Comparison of ENCODE assay signal across 22 mouse cellular contexts in the genomic region with DNA sequence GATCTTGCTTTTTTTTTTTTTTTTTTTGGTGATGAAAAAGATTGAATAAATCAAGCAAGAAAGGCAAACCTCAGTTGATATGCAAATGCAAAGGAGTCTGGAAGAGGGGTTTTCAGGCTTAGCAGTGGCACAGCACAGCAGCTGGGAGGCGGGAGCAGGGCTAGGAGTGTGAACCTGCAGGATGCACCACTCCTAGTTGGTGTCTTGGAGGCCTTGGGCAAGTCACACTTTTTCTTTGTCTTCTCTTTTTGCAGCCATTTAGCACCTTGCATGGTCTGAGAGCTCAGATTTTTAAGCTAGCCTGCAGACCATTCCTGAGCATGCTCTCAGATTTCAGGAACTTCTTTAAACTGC. TPM values are rescaled to one million over a fixed set of nuclear protein-coding genes. Genes with fewer than 3 reads are reported as not detected.
A peak's percentile ranks its signal among the peaks of the same experiment; 100 is the strongest.
DNase-seq lines count a peak whose midpoint lies in the region; ATAC-seq and TF ChIP-seq lines count a peak whose summit lies in the region.
"Had no signal": no experiment of that assay in that cellular context is flagged by ENCODE, and none has a peak within 500 bp of the region (broad histone marks: within the 10 kb centered on the region; RNA-seq: fewer than 3 reads in every experiment).

No protein-coding gene starts in this region.

- H3K27me3 ChIP-seq in testis, adult 2 months (ENCODE audit: control insufficient read depth, insufficient read depth, low read length) = no peaks in the 10 kb centered on the region
- no peaks in the 10 kb centered on the region for H3K27me3 ChIP-seq in forebrain, embryonic 16.5 days (replicated peaks; ENCODE audit: control insufficient read depth, insufficient read depth, low read length)
- no peaks in the 10 kb centered on the region for H3K27me3 ChIP-seq in hindbrain, postnatal 0 days (ENCODE audit: insufficient read depth, low read length)
- H3K27me3 ChIP-seq in kidney, adult 2 months (replicated peaks; ENCODE audit: control insufficient read depth, insufficient read depth, low read length) = no peaks in the 10 kb centered on the region
- H3K27me3 ChIP-seq: embryonic facial prominence, embryonic 13.5 days; limb, embryonic 15.5 days; liver, embryonic 15.5 days; neural tube, embryonic 15.5 days had no signal

- no peak for DNase-seq in testis, postnatal 14 days (ENCODE audit: low spot score)
- DNase-seq in hindbrain, postnatal 0 days (ENCODE audit: low spot score) = no peak
- no peak for DNase-seq in natural killer cell, adult 2 months (ENCODE audit: low spot score in 2 of 2)
- no peak for DNase-seq in T-cell, adult 2 months (ENCODE audit: low spot score)
- DNase-seq in kidney, adult 2 months = no peak
- DNase-seq: adrenal gland, adult 2 months; kidney, adult 18-20 months; kidney, postnatal 14 days; spleen, adult 18-20 months; thymus, adult 2 months had no signal

- ATAC-seq in forebrain, embryonic 16.5 days = no peak
- no peak for ATAC-seq in hindbrain, postnatal 0 days

- no peaks in the 10 kb centered on the region for H3K36me3 ChIP-seq in testis, adult 2 months (ENCODE audit: control insufficient read depth, insufficient read depth, low read length)
- H3K36me3 ChIP-seq in forebrain, embryonic 16.5 days (ENCODE audit: control insufficient read depth, insufficient read depth) = no peaks in the 10 kb centered on the region
- no peaks in the 10 kb centered on the region for H3K36me3 ChIP-seq in hindbrain, postnatal 0 days (ENCODE audit: insufficient read depth, low read length)
- H3K36me3 ChIP-seq in kidney, adult 2 months (ENCODE audit: control insufficient read depth, insufficient read depth, low read length) = no peaks in the 10 kb centered on the region
- H3K36me3 ChIP-seq: embryonic facial prominence, embryonic 13.5 days; heart, embryonic 10.5 days; limb, embryonic 15.5 days; liver, embryonic 15.5 days; neural tube, embryonic 15.5 days had no signal

- 17% methylated on average over 1 of the region's 1 CpGs for WGBS in forebrain, embryonic 16.5 days
- WGBS in hindbrain, postnatal 0 days = 58% methylated on average over 1 of the region's 1 CpGs
- WGBS in kidney, adult 2 months = 100% methylated on average over 1 of the region's 1 CpGs

- H3K4me1 ChIP-seq in testis, adult 2 months (ENCODE audit: control insufficient read depth, insufficient read depth, low read length) = no peaks in the 10 kb centered on the region
- peaks cover 31% of the 10 kb centered on the region for H3K4me1 ChIP-seq in forebrain, embryonic 16.5 days (replicated peaks; ENCODE audit: control insufficient read depth, insufficient read depth, low read length)
- H3K4me1 ChIP-seq in hindbrain, postnatal 0 days (ENCODE audit: insufficient read depth, low read length) = peaks cover 7% of the 10 kb centered on the region; the same call in 1 of the 2 replicates
- no peaks in the 10 kb centered on the region for H3K4me1 ChIP-seq in kidney, adult 2 months (ENCODE audit: control insufficient read depth, insufficient read depth, low read length)
- H3K4me1 ChIP-seq: liver, embryonic 15.5 days had no signal

- H3K4me3 ChIP-seq in testis, adult 2 months (ENCODE audit: control insufficient read depth, low read depth, low read length) = no peak overlapping the region
- H3K4me3 ChIP-seq in forebrain, embryonic 16.5 days (replicated peaks; ENCODE audit: low read length) = no peak overlapping the region
- no peak overlapping the region for H3K4me3 ChIP-seq in hindbrain, postnatal 0 days (ENCODE audit: low read length)
- H3K4me3 ChIP-seq in kidney, adult 2 months (ENCODE audit: insufficient read depth, low read depth, low read length) = no peak overlapping the region
- H3K4me3 ChIP-seq: embryonic facial prominence, embryonic 13.5 days; heart, embryonic 10.5 days; layer of hippocampus, adult 2 months; limb, embryonic 15.5 days; liver, embryonic 15.5 days; neural tube, embryonic 15.5 days had no signal

- H3K9ac ChIP-seq in forebrain, embryonic 16.5 days (replicated peaks; ENCODE audit: low read depth, low read length) = no peak overlapping the region
- H3K9ac ChIP-seq in hindbrain, postnatal 0 days (replicated peaks; ENCODE audit: low read length) = no peak overlapping the region
- H3K9ac ChIP-seq: embryonic facial prominence, embryonic 13.5 days; limb, embryonic 15.5 days; liver, embryonic 15.5 days; neural tube, embryonic 15.5 days had no signal

- H3K4me2 ChIP-seq in forebrain, embryonic 16.5 days (ENCODE audit: low read length) = no peak overlapping the region
- no peak overlapping the region for H3K4me2 ChIP-seq in hindbrain, postnatal 0 days (ENCODE audit: low read depth, low read length)
- H3K4me2 ChIP-seq: embryonic facial prominence, embryonic 13.5 days; limb, embryonic 15.5 days; liver, embryonic 15.5 days; neural tube, embryonic 15.5 days had no signal

- H3K27ac ChIP-seq in testis, adult 2 months (ENCODE audit: control insufficient read depth, insufficient read depth, low read depth, low read length) = 0 out of 2 replicates have a peak overlapping the region, but pooled peaks have one; percentile 21
- peak overlapping the region; percentile 92 for H3K27ac ChIP-seq in forebrain, embryonic 16.5 days (ENCODE audit: low read length)
- H3K27ac ChIP-seq in hindbrain, postnatal 0 days = peak overlapping the region; percentile 20; the same call in 1 of the 2 replicates
- H3K27ac ChIP-seq in kidney, adult 2 months (ENCODE audit: insufficient read depth, low read depth, low read length) = no peak overlapping the region
- H3K27ac ChIP-seq: embryonic facial prominence, embryonic 13.5 days; heart, embryonic 10.5 days; limb, embryonic 15.5 days; liver, embryonic 15.5 days had no signal

- TF ChIP-seq CTCF in testis, adult 2 months (IDR thresholded peaks at IDR 0.05; ENCODE audit: control insufficient read depth, insufficient read depth, insufficient replicate concordance, low read depth, low read length) = no peak
- TF ChIP-seq CTCF in hindbrain, postnatal 0 days (IDR thresholded peaks at IDR 0.05; ENCODE audit: low read depth) = no peak
- TF ChIP-seq CTCF in kidney, adult 2 months (conservative IDR thresholded peaks at IDR 0.05; ENCODE audit: insufficient read depth, insufficient read length, low read depth, low read length) = no peak

- no peak for TF ChIP-seq POLR2A in testis, adult 2 months (IDR thresholded peaks at IDR 0.05; ENCODE audit: control insufficient read depth, low read depth, low read length)
- no peak for TF ChIP-seq POLR2A in kidney, adult 2 months (IDR thresholded peaks at IDR 0.05; ENCODE audit: low read depth, low read length)

- H3K9me3 ChIP-seq in forebrain, embryonic 16.5 days (ENCODE audit: control insufficient read depth, low read length) = no peaks in the 10 kb centered on the region
- H3K9me3 ChIP-seq in hindbrain, postnatal 0 days (ENCODE audit: low read length) = no peaks in the 10 kb centered on the region
- H3K9me3 ChIP-seq: embryonic facial prominence, embryonic 13.5 days; heart, embryonic 10.5 days; limb, embryonic 15.5 days; liver, embryonic 15.5 days; neural tube, embryonic 15.5 days had no signal

RNA-seq across cellular contexts. Expression of gene Insm1, which starts 59.2 kb away (rescaled TPM):
- polyA plus RNA-seq in testis, adult 2 months (2012; rRNA removed) = 0.02 TPM in 1 of 2 replicates, not detected in the other
- polyA plus RNA-seq in forebrain, embryonic 16.5 days (2015; fragmentation: Nextera tagmentation; extraction: Ambion mirVana) = 9.1 and 11.8 TPM in 2 replicates
- total RNA-seq in hindbrain, postnatal 0 days (2014; rRNA removed) = 42.7 and 44.0 TPM in 2 replicates
- polyA plus RNA-seq in hindbrain, postnatal 0 days (2015; fragmentation: Nextera tagmentation; extraction: Ambion mirVana) = 4.2 and 4.4 TPM in 2 replicates
- polyA plus RNA-seq in kidney, adult 2 months (2012; rRNA removed) = 0.17 TPM in 1 of 2 replicates, not detected in the other
- total RNA-seq: gastrocnemius, adult 18-20 months had no signal
- polyA plus RNA-seq: C2C12; heart, postnatal 0 days; liver, embryonic 15.5 days; lung, embryonic 16.5 days had no signal
